Mouse (Mus musculus) central nervous system, embryonic 14 days (tissue): ENCODE data around the gene Vtn. TPM values are rescaled to one million over a fixed set of nuclear protein-coding genes. Genes with fewer than 3 reads are reported as not detected.

Source experiments
- polyA plus RNA-seq: library from polyadenylated mRNA; depleted of rRNA; stranded (reverse); fragments of >200 nt; gene quantifications from 2 replicates; pipeline ENCODE4 v1.2.3, GENCODE M21; 2012; rRNA removed

Gene Vtn
- 84.3 and 85.8 TPM in 2 replicates for polyA plus RNA-seq

GRCm38 (mm10) chr11:78499004-78499403, at the start of gene Vtn:
Gene Vtn, plus strand, starts transcription at chr11:78499091.

GRCm38 (mm10) chr11:78465568-78466180, 33.2 kb upstream of the Vtn start, which contains the start of gene Slc46a1:
Gene Slc46a1, plus strand, starts transcription at chr11:78465697.

GRCm38 (mm10) chr11:78497544-78498522, 1.1 kb upstream of the Vtn start, which contains the start of gene Sarm1:
Gene Sarm1, minus strand, starts transcription at chr11:78497754.

GRCm38 (mm10) chr11:78502909-78503650, 4.2 kb downstream of the Vtn start, which contains the start of gene Sebox:
Gene Sebox, plus strand, starts transcription at chr11:78503447.

DNA sequence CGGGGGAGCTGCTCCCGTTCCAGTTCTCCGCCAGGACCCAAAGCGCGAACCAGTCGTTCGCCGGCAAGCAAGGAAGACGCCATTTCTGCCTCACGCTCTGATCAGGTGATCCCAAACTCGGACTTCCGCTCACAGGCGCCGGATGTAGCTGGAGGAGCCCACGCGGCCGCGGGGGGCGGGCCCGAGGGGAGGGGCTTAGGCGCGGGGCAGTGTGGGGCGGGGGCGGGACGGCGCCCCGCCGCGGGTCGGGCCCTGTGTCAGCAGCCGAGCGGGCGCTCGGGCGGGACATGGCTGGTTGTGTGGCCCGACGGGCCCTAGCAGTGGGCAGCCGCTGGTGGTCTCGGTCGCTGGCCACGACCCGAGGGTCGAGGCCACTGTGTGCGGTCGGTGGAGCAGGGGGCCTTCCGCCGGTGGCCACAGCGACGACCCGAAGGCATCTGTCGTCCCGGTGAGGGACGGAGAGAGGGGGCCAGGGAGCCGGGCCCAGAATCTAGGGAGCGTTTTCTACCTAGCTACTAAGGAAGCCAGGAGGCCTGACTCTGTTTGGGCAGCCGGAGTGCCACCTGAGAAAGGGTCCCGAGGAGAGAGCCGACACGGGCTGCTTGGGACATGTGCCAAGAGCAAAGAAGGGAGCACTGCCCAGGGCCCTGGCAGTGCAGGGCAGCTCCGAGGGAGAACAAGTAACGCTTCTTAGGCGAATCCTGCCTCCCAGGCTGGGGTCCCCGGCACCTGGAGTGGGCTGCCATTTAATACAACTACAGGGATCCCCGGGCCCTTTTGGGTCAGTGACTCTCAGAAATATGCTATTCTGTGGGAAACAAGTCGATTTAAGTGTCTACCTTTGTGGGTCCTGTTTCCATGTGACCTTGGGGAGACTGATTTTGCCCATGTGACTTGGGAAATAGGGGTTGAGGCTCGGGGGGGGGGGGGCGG, 13.4 kb downstream of the Vtn start, which contains the start of the genes Tmem199 and Poldip2:
TSS of gene Tmem199 (minus strand) at position 148 of the 933 bp plus-strand sequence.
TSS of gene Poldip2 (plus strand) at position 169 of the 933 bp plus-strand sequence.

GRCm38 (mm10) chr11:78536080-78536689, 37.3 kb downstream of the Vtn start, which contains the start of the genes Tnfaip1 and Ift20:
Gene Tnfaip1, minus strand, starts transcription at chr11:78536332.
Gene Ift20, plus strand, starts transcription at chr11:78536361.

GRCm38 (mm10) chr11:78550168-78551058, 51.5 kb downstream of the Vtn start, which contains the start of gene Tmem97:
Gene Tmem97, minus strand, starts transcription at chr11:78550777.

Other genes starting within 250 kb of the Vtn start
- 60.3 and 62.0 TPM in 2 replicates for gene 2610507B11Rik, start 237.3 kb upstream of the Vtn start, polyA plus RNA-seq
- 0.63 and 0.88 TPM in 2 replicates for gene BC030499, start 208.2 kb upstream of the Vtn start, polyA plus RNA-seq
- 37.0 and 49.5 TPM in 2 replicates for gene Spag5, start 197.6 kb upstream of the Vtn start, polyA plus RNA-seq
- gene Aldoc, start 176.1 kb upstream of the Vtn start, polyA plus RNA-seq = 106 and 132 TPM in 2 replicates
- gene Pigs, start 170.7 kb upstream of the Vtn start, polyA plus RNA-seq = 60.2 and 69.7 TPM in 2 replicates
- gene Unc119, start 155.6 kb upstream of the Vtn start, polyA plus RNA-seq = 144 and 155 TPM in 2 replicates
- 0.03 TPM in 1 of 2 replicates, not detected in the other for gene Foxn1, start 112.5 kb upstream of the Vtn start, polyA plus RNA-seq
- 0.04 TPM in 1 of 2 replicates, not detected in the other for gene Slc13a2, start 76.9 kb upstream of the Vtn start, polyA plus RNA-seq
- 10.6 and 11.7 TPM in 2 replicates for gene Slc46a1, start 33.4 kb upstream of the Vtn start, polyA plus RNA-seq
- 35.2 and 38.7 TPM in 2 replicates for gene Sarm1, start 1.3 kb upstream of the Vtn start, polyA plus RNA-seq
- gene Sebox, start 4.4 kb downstream of the Vtn start, polyA plus RNA-seq = 0.23 and 0.37 TPM in 2 replicates
- 70.0 and 74.8 TPM in 2 replicates for gene Tmem199, start 13.1 kb downstream of the Vtn start, polyA plus RNA-seq
- gene Poldip2, start 13.1 kb downstream of the Vtn start, polyA plus RNA-seq = 113 and 120 TPM in 2 replicates
- gene Tnfaip1, start 37.2 kb downstream of the Vtn start, polyA plus RNA-seq = 51.0 and 52.7 TPM in 2 replicates
- gene Ift20, start 37.3 kb downstream of the Vtn start, polyA plus RNA-seq = 84.4 and 94.8 TPM in 2 replicates
- gene Tmem97, start 51.7 kb downstream of the Vtn start, polyA plus RNA-seq = 20.2 and 23.6 TPM in 2 replicates
- 33.9 and 41.3 TPM in 2 replicates for gene Nlk, start 198.3 kb downstream of the Vtn start, polyA plus RNA-seq